Mouse (Mus musculus): ENCODE measurements around the gene Mtln. TPM values are rescaled to one million over a fixed set of nuclear protein-coding genes. Genes with fewer than 3 reads are reported as not detected.

The Mtln gene
- total RNA-seq, 4 experiments from 2014 or later = 38.4 to 47.6 (median 44.3) TPM

- no peak for DNase-seq (ENCODE audit: low spot score in 2 of 2)
These were observed 38.2 kb downstream of the Mtln start for GRCm38 (mm10) chr2:127754113-127754512.

DNA sequence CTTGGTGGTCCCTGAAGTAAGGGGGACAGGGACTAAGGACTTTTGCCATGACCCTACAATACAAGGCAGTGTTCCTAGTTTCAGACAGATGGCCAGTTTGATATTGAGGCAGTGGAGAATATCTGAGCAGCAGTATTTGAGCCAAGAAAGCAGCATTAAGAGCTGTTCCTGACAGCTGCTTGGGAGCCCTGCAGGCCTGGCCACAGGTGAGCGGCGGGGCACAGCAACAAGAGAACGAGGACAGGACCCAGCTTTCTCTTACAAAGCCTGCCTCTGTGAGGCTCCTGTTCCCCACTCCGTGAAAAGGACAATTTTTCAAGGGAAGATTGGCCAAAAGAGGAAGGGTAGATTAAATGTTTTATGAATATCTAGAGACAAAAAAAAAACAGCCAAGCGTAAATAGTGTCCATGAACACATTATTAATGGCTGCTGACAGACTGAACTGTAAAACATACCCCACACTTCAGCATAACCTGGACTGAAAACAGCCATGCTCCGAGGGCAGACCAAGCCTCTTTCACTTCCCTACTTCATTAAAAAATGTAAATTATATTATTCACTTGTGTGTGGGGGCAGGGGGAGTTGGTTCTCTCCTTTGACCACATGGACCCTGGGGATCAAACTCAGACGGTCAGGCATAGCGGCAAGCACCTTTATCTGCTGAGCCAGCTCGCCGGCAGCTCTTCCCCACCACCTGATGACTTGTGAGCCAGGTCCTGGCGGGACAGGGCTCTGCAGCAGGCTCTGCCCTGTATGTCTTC, 40.3 kb downstream of the Mtln start:
- DNase-seq (ENCODE audit: low spot score in 2 of 2) = no peak

DNA sequence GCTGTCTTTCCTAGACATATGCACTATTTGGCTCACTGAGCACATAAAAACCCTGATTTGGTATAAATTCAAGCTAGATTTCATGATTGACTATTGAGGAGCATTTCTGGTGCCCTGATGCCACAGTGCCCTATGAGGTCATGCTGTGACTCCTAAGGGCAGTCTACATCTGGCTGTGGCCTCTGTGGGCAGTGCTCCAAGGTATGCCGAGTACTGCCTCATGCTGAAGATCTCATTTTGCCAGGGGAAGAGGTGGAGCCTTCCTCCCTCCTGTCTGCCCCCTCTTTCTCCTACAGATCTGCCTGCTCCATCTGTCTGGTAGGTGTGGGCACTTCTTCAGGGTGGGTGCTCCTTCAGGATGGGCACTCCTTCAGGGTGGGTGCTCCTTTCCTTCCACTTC, 42.9 kb downstream of the Mtln start:
- DNase-seq (ENCODE audit: low spot score in 2 of 2) = no peak

- DNase-seq (ENCODE audit: low spot score in 2 of 2) = no peak
These were observed 44.0 kb downstream of the Mtln start for GRCm38 (mm10) chr2:127748316-127748715.

- no peak for DNase-seq (ENCODE audit: low spot score in 2 of 2)
These were observed 49.7 kb downstream of the Mtln start for GRCm38 (mm10) chr2:127742637-127743036.

Other genes starting within 250 kb of the Mtln start
- 1 to 10 TPM; 6.7 to 9.4 (median 8.2) TPM for gene Zfp661, start 205.4 kb downstream of the Mtln start, total RNA-seq (2022)
- gene Mrps5, start 205.3 kb downstream of the Mtln start, total RNA-seq (2022) = 100 to 1,000 TPM in 1 of 4 experiments, 10 to 100 TPM in 3; 91.4 to 102 (median 95.6) TPM
- gene Mal, start 135.8 kb downstream of the Mtln start, total RNA-seq (2022) = 100 to 1,000 TPM in 1 of 4 experiments, 10 to 100 TPM in 3; 89.6 to 103 (median 94.7) TPM
- gene Mall, start 62.6 kb downstream of the Mtln start, total RNA-seq (2022) = under 1 TPM; 0.37 to 0.78 (median 0.54) TPM
- gene Nphp1, start 3.6 kb downstream of the Mtln start, total RNA-seq (2022) = 10 to 100 TPM; 13.2 to 17.8 (median 17.1) TPM
- under 1 TPM; 0.14 to 0.95 (median 0.20) TPM for gene Bub1, start 39.4 kb upstream of the Mtln start, total RNA-seq (2022)
- gene Acoxl, start 46.4 kb upstream of the Mtln start, total RNA-seq (2022) = not detected

Measured in left cerebral cortex, adult 8-10 months (tissue).